Mouse (Mus musculus): ENCODE results near the gene Usp34.
A peak's percentile ranks its signal among the peaks of the same experiment; 100 is the strongest.
"Not testable (repeated sequence)": the region's sequence is repeated elsewhere in the genome, so short reads cannot be mapped to it uniquely, and the experiment has no call there.

Usp34 gene

DNA sequence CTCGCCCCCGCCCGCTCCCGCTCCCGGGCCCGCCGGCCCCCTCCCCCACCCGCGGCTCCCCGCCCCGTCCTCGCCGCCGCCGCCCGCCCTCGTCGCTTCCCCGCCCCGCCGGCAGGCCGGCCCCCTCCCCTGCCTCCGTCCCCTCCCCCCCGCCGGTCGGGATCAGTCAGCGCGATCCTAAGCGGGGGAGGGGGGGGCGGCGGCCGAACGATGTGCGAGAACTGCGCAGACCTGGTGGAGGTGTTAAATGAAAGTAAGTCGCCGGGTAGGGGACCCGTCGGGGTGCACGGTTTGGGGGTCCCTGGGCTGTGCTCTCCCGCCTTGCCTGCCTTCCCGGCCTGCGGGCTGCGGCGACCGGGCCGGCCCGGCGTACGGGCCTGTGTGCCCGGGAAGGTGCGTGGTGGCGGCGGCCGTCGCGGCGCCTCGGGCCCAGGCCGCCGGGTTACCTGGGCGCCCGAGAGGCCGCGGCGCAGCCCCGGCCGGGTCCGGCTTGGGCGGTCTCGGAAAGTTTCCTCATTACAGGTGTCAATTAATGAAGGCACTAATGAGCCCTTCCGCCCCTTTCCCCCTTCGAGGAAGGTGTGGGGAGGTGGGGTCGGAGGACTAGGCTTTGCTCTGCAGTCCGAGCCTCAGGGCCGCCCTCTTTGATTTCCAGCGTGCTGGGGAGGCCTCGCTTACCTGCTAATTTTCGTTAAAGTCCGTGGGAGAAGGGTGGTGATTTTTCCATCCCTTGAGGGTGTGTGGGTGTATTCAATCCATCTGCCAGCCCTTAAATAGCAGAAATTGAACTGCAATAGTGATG is at the start of gene Usp34:
TSS of gene Usp34 (plus strand) at position 132 of the 802 bp plus-strand sequence.
- peak; percentile 66 for DNase-seq (ENCODE audit: low spot score)

- no peak for DNase-seq (ENCODE audit: low spot score)
Observed at GRCm38 (mm10) chr11:23259073-23259472, 47.6 kb upstream of the Usp34 start.

DNA sequence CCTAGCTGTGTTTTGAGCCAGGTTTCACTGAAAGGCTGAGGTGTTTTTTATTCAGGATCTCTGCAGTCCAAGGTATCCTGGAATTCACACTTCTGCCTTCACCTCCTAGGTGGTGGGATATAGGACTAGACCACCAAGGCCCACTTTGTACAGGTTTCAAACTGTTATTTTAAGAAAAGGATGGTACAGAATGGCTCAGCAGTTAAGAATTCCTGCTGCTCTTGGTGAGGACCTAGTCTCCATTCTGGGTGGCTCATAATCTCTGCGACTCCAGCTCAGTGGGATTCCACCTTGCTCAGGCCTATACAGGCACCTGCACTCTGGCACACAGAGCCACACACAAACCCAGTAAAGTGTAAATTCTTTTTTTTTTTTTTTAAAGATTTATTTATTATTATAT is 47.2 kb upstream of the Usp34 start:
- DNase-seq (ENCODE audit: low spot score): no peak

DNA sequence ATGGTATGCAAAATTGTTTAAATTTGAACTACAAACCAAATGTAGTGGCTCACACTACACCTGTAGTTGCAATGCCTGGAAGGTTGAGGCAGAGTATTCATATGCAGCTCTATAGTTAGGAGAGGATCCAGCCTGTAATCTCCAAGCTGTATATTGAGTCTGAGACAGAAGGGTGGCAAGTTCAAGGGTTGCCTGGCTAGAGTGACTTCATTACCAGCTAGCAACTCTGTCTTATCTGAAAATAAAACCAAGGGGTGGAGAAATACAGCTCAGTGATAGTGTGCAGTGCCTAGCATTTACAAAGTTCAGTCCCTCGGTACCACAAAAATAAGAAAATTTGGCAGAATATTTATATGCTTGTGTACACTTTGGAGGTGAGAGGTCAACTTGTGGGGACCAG is 46.5 kb upstream of the Usp34 start:
- DNase-seq (ENCODE audit: low spot score): no peak

DNA sequence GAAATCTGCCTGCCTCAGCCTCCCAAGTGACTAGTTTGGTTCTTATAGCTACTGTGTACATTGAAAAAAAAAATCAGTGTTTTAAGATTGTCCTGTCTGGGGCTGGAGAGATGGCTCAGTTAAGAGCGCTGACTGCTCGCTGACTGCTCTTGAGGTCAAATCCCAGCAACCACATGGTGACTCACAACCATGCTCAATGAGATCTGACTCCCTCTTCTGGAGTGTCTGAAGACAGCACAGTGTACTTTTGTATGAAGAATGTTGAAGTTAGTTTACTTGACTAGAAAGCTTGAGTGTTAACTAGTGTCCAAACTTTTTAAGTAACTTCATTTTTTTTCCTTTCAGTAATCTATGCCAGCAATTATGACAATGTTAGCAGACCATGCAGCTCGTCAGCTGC is 45.2 kb upstream of the Usp34 start:
- DNase-seq (ENCODE audit: low spot score): no peak

DNA sequence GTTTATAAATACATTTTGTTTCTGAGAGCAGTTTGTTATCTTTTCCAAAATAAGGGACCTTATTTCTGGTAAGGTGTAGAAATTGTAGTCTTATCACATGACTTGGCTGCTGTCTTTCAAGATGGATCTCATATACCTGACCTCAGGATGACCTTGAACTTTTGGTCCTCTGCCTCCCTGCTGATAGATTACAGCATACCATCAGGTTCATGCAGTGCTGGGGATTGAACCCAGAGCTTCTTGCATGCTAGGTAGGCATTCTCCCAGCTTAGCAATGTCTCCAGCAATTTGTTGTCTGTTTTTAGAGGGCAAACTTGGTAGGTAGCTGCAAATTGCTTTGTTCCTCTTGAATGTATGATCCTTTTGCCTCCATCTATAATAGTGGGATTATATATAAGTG is 41.7 kb upstream of the Usp34 start:
- no peak for DNase-seq (ENCODE audit: low spot score)

DNA sequence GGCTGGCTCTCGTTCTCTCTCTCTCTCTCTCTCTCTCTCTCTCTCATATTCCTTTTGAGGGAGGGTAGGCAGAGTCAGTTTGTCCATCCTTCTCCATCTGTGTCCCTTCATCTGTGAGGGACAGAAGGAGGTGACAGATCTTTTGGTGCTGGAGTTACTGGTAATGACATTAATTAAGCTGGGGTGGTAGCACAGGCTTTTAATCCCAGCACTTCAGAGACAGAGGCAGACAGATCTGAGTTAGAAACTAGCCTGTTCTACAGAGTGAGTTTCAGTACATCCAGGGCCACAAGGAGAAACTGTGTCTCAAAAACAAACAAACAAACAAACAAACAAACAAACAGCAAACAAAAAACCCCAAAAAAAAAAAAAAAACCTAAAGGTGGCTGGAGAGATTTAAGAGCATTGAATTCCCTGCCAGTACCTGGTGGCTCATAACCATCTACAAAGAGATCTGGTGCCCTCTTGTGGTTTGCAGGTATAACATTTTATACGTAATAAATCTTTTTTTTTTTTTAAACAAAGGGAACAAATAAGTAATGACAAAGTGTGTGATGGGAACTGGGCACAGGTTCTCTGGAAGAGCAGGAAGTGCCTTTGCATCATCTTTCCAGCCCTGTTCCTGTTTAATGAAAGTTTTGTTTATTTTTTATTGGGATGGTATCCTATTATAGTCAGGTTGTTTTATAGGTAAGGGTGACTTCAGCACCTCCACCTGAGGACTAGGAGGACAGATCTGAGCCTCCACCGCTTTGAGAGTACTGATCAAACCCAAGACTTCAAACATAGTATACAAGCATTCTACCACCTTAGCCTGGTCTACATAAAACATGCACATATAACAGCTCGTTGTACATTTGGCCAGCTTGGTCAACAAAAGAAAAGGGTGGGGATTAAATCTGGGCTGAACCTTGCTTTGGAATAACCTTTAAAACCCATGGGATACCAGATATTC is 34.6 kb upstream of the Usp34 start:
- peak; percentile 66 for DNase-seq (ENCODE audit: low spot score)

DNA sequence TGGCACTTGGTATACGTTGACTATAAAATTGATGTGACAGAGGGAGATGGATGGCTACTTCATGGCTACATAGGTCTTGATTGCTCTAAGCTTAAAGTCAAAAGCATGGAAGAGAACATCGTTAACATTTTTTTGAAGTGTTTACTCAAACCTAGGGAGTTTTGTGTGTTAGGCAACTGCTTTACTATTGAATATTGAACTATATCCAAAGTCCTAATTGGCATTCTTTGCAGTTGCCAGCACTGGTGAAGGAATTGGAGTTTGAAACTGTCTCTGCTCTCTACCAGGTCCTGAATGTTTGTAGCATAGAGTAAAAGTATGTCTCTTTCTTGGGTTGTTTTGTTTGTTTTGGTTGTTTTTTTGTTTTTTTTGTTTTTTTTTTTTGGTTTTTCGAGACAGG is 30.9 kb upstream of the Usp34 start:
- no peak for DNase-seq (ENCODE audit: low spot score)

DNA sequence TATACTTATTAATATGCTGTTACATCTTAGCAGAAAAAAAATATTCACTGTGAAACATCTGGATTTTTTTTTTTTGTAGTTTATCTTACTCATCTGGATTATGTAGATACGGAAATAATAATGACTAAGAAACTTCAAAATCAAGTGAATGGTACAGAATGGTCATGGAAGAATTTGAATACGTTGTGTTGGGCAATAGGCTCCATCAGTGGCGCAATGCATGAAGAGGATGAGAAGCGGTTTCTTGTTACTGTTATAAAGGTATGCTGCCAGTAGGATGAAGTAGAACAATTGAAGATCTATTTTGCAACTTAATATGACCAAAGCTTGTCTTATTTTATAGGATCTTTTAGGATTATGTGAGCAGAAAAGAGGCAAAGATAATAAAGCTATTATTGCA is 22.2 kb upstream of the Usp34 start:
- no peak for DNase-seq (ENCODE audit: low spot score)

- DNase-seq (ENCODE audit: low spot score): not testable (repeated sequence)
Observed at GRCm38 (mm10) chr11:23288866-23289265, 17.8 kb upstream of the Usp34 start.

GRCm38 (mm10) chr11:23297379-23297778 is 9.3 kb upstream of the Usp34 start:
- no peak for DNase-seq (ENCODE audit: low spot score)

- no peak for DNase-seq (ENCODE audit: low spot score)
Observed at GRCm38 (mm10) chr11:23298301-23298700, 8.4 kb upstream of the Usp34 start.

DNA sequence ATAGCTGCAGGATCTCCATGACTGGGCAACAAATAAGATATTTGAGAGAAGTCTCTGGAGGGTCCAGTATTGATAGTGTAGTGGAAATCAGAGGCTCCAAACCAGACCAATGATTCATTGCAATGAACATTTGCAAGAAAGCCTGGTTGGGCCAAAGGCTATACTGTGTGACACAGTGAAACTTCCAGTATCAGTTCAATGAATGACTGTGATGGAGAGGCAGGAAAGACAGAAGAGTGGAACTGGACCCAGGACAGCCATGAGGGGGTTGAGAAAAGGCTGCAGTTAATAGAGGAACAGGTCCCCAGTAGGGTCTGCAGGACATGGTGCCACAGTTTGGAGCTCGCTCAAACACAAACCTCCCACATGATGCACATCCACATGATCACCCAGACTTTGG is 6.8 kb upstream of the Usp34 start:
- DNase-seq (ENCODE audit: low spot score): no peak

- no peak for DNase-seq (ENCODE audit: low spot score)
Observed at GRCm38 (mm10) chr11:23303126-23303525, 3.6 kb upstream of the Usp34 start.

DNA sequence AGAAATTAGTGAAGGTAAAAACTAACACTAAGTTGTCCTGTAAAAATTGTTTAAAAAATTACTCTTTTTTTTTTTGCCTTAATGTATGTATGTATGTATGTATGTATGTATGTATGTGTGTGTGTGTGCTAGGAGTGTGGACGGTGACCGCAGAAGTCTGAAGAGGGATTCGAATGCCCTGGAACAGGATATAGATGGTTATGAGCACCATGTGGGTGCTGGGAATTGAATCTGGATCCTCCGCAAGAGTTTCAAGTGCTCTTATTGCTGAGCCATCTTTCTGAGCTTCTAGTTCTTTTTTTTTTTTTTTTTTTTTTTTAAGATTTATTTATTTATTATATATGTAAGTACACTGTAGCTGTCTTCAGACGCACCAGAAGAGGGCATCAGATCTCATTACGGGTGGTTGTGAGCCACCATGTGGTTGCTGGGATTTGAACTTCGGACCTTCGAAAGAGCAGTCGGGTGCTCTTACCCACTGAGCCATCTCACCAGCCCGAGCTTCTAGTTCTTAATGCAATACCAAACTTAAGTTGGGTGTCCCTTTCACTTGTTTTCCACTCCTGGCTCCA is 1.5 kb upstream of the Usp34 start:
- DNase-seq (ENCODE audit: low spot score): not testable (repeated sequence)

DNA sequence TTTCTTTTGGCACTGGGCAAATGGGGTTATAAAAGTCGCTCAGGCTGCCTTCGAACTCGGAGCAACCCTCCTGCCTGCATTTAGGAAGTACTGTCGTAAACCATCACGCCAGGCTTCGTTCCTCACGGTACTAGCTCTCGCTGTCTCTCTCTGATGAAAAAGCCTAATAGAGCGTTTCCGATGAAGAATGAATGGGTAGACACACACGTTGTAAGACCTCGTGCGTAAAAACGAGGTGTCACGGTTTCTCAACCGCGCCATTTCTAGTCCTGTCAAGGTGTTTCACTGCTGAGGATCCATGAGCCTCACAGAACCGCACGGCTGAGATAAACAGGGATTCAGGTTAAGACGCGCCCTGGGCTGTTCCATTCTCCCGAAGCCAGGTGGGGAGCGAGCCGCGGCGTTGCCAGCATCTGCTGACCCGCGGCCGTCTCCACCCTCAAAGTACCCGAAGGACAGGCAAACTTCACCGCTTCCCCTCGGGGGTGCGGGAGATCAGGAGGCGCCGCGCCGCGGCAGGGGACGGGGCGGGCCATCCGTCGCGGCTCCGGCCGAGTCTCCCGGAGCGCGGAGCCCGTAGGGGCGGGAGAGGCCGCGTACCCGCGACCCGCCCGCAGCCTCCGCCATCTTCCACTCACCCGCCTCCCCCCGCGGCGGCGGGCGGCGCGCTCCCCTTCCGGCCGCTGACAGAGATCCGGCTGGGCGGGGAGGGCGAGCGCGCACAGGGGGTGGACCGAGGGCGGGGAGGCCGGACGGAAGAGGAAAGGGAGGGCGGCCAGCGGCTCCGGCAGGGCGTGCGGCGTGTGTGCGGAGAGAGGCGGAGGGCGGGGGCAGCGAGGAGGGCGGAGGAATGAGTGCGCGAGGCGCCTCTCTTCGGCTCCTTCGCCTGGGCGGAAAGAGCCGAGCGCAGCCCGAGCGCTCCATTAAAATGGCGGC is 754 bp upstream of the Usp34 start:
- DNase-seq (ENCODE audit: low spot score): peak; percentile 93

GRCm38 (mm10) chr11:23307566-23307920 is 848 bp downstream of the Usp34 start:
- no peak for DNase-seq (ENCODE audit: low spot score)

GRCm38 (mm10) chr11:23313496-23313895 is 6.8 kb downstream of the Usp34 start:
- no peak for DNase-seq (ENCODE audit: low spot score)

DNA sequence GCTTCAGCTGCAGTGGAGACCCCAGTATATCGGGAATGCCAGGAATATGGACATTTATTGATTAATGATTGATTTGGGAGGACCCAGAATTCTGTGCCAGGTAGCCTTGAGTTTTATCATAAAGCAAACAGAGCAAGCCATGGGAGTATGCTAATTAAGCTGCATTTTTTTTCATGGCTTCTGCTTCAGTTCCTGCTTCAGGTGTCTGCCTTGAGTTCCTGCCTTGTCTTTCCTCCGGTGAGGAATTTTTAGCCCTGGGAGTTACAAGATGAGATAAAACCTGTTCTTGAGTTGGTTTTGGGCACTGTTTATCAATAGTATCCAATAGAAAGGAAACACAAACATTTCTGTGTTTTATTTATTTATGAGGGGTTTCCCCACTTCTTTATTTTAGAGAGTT is 22.7 kb downstream of the Usp34 start:
- no peak for DNase-seq (ENCODE audit: low spot score)

DNA sequence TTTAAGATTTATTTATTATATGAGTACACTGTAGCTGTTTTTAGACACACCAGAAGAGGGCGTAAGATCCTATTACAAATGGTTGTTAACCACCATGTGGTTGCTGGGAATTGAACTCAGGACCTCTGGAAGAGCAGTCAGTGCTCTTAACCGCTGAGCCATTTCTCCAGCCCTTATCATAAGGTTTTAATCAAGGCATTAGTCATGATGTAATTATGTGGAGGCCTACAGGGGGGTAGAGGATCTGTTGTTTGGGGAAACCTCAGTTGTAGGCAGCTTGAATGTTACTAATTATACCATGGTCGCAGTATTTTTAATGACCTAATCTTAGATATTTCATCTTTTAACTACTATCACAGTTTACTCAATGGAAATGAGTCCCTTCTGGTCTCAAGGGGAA is 25.4 kb downstream of the Usp34 start:
- DNase-seq (ENCODE audit: low spot score): no peak

GRCm38 (mm10) chr11:23335160-23335559 is 28.5 kb downstream of the Usp34 start:
- DNase-seq (ENCODE audit: low spot score): no peak

- DNase-seq (ENCODE audit: low spot score): not testable (repeated sequence)
Observed at GRCm38 (mm10) chr11:23357226-23357625, 50.5 kb downstream of the Usp34 start.

All from adipocyte (in vitro differentiated cells).